In the genomic region with DNA sequence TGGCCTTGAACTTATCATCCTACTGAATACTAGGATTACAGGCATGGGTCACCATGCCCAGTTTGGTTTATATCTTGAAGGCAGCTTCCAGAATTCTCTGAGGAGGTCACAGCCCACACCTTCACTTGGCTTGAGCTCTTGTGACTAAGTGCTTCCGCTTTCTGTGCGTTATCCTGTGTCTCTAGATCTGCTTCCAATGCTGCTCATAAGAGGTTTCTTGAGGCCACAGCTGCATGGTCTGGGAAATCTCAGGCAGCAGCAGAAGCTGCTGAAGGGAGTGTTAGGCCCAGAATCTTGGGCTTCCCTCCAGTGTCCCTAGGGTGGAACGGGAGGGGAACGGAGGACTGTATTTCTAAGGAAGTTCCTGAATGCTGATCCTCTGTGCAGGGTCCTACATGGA, we compare ENCODE assay signal across 10 mouse cellular contexts. TPM values are rescaled to one million over a fixed set of nuclear protein-coding genes. Genes with fewer than 3 reads are reported as not detected.
"Had no signal": no experiment of that assay in that cellular context is flagged by ENCODE, and none has a peak within 500 bp of the region (broad histone marks: within the 10 kb centered on the region; RNA-seq: fewer than 3 reads in every experiment).

No protein-coding gene starts in this region.

- DNase-seq: liver, embryonic 13.5 days; liver, postnatal 0 days; lung, embryonic 14.5 days; lung, postnatal 36 days; right cerebral cortex, postnatal 14 days; thymus, postnatal 14 days; thymus, postnatal 36 days had no signal

RNA-seq across cellular contexts. Expression of a gene that starts 20.4 kb away (rescaled TPM):
- total RNA-seq: megakaryocyte progenitor cell, adult 5-6 weeks; monocyte, adult 5-6 weeks; neutrophil, adult 5-6 weeks had no signal
